Comparison of ENCODE assay signal across 15 mouse cellular contexts in the genomic region with DNA sequence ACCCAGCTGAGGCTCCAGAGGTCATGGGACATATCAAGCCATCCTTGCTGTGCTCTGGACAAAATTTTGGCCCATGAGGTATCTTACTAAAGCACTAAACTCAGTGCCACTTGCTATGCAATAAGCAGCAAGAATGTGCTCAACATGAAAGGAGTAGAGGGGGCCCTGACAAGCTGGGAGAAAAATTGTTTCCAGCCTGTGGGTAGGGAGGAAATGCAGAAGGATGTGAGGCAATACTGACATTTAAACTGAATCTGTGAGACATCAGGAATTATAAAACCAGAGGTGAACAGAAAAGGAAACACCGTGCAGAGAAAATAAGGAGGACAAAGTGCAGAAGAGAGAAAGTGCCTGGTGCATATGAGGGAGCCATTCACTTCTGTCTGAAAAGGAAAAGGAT.
"Had no signal": no experiment of that assay in that cellular context is flagged by ENCODE, and none has a peak within 500 bp of the region (broad histone marks: within the 10 kb centered on the region; RNA-seq: fewer than 3 reads in every experiment).

No protein-coding gene starts in this region.

- H3K4me3 ChIP-seq: neural tube, embryonic 15.5 days; stomach, embryonic 15.5 days had no signal

- H3K4me2 ChIP-seq: neural tube, embryonic 15.5 days; stomach, embryonic 15.5 days had no signal

- H3K27me3 ChIP-seq: neural tube, embryonic 15.5 days; stomach, embryonic 15.5 days had no signal

- H3K27ac ChIP-seq: neural tube, embryonic 15.5 days; stomach, embryonic 15.5 days; stomach, postnatal 0 days had no signal

- DNase-seq: retina, postnatal 1 day; right cerebral cortex, adult 18-20 months; right cerebral cortex, postnatal 14 days; right cerebral cortex, postnatal 25 days; right cerebral cortex, postnatal 4 days; spleen, adult 18-20 months; thymus, adult 18-20 months; thymus, adult 2 months; thymus, postnatal 14 days; thymus, postnatal 25 days; thymus, postnatal 36 days; thymus, postnatal 4 days had no signal

- H3K36me3 ChIP-seq: neural tube, embryonic 15.5 days; stomach, embryonic 15.5 days had no signal

- H3K9me3 ChIP-seq: neural tube, embryonic 15.5 days; stomach, embryonic 15.5 days had no signal

- H3K4me1 ChIP-seq: neural tube, embryonic 15.5 days had no signal

- H3K9ac ChIP-seq: neural tube, embryonic 15.5 days; stomach, embryonic 15.5 days had no signal
